Mouse (Mus musculus) ES-Bruce4 (cell line): ENCODE data around the gene Guca1b. TPM values are rescaled to one million over a fixed set of nuclear protein-coding genes. Genes with fewer than 3 reads are reported as not detected.

Experiments used
- H3K27ac ChIP-seq: 2 replicates; pipeline ENCODE4 v1.5.1; 2012; ENCODE audit warnings: low read length, inconsistent platforms; ENCODE audit not compliant: insufficient read depth
- H3K27me3 ChIP-seq: 2 replicates; pipeline ENCODE4 v1.6.1; 2012; ENCODE audit warnings: mild to moderate bottlenecking, low read length, inconsistent platforms; ENCODE audit not compliant: control insufficient read depth, poor library complexity, insufficient read depth, severe bottlenecking
- H3K36me3 ChIP-seq: 2 replicates; pipeline ENCODE4 v1.6.1; 2012; ENCODE audit warnings: inconsistent platforms, mild to moderate bottlenecking, low read length, moderate library complexity; ENCODE audit not compliant: control insufficient read depth, poor library complexity, insufficient read depth, severe bottlenecking
- H3K4me1 ChIP-seq: one replicate; pipeline ENCODE4 v1.8.1; 2011; ENCODE audit warnings: low read length; ENCODE audit not compliant: control insufficient read depth, insufficient read depth
- H3K4me3 ChIP-seq: 2 replicates; pipeline ENCODE4 v1.5.1; 2011; ENCODE audit warnings: low read depth, mild to moderate bottlenecking, low read length
- H3K9ac ChIP-seq: 2 replicates; pipeline ENCODE4 v1.6.1; 2012; ENCODE audit warnings: low read depth, mild to moderate bottlenecking, inconsistent platforms; ENCODE audit not compliant: poor library complexity, severe bottlenecking
- H3K9me3 ChIP-seq: replicated peaks from 2 replicates; pipeline ENCODE4 v1.6.1; 2012; ENCODE audit warnings: mild to moderate bottlenecking, low read length, inconsistent platforms; ENCODE audit not compliant: control insufficient read depth, poor library complexity, insufficient read depth, severe bottlenecking
- CTCF ChIP-seq: IDR thresholded peaks from one replicate; pipeline ENCODE4 v1.8.1; 2011; ENCODE audit warnings: low read depth, low read length
- EP300 ChIP-seq: IDR thresholded peaks from 2 replicates; pipeline ENCODE4 v1.6.1; 2011; ENCODE audit warnings: low read depth, low read length; ENCODE audit not compliant: insufficient read depth
- POLR2A ChIP-seq: IDR thresholded peaks from one replicate; pipeline ENCODE4 v1.8.1; 2011; ENCODE audit warnings: low read length; ENCODE audit not compliant: insufficient read depth
- polyA plus RNA-seq: library from polyadenylated mRNA; stranded (reverse); fragments of >200 nt; gene quantifications from 2 replicates; pipeline ENCODE4 v1.2.4, GENCODE M21; 2011; ENCODE audit warnings: low read depth; ENCODE audit not compliant: missing spikeins, insufficient read depth, insufficient read length

Gene Guca1b
- polyA plus RNA-seq, 1 experiment, result 1.1 TPM

DNA sequence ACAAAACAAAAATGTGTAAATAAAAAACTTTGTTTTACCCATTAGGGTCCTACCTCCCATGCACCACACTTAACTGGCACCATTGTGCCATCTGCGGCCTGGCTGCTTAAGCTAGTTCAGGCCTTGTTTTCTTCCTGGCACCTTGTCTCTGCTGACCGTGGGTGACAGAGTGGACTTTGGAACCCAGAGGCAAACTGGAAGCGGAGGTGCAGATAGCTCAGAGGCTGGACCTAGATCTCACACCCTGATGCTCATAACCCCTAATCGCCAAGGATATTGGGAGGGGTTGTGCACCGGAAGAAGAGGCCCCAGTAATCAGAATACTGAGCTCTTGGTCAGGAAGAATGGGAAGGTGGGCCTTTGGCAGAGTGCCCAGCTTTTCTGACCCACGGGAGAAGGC lies 39.0 kb downstream of the Guca1b start:
- TF ChIP-seq EP300 (no peak), POLR2A (no peak), CTCF (no peak)

DNA sequence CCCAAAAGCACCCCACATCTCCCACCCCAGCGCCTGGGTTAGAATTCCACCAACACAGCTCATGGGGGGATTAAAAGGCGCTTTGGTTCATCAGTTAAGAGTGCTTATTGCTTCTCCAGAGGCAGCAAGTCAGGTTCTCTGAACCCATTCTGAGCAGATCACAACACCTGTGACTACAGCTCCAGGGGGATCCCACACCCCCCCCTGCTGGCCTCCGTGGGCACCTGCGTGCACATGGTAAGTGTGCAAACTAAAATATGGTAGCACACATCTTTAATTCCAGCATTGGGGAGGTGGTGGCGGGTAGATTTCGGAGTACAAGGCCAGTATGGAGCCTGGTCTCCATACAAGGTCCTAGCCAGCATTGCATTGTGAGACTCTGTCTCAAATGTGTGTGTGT lies 42.1 kb downstream of the Guca1b start:
- Histone ChIP-seq H3K9me3 (no peaks in the 10 kb centered on the region), H3K36me3 (no peaks in the 10 kb centered on the region), H3K4me1 (peaks cover 3% of the 10 kb centered on the region), H3K27me3 (no peaks in the 10 kb centered on the region), H3K9ac (no peak overlapping the region), H3K27ac (no peak overlapping the region), H3K4me3 (no peak overlapping the region)
- peak; percentile 50 for TF ChIP-seq CTCF
- TF ChIP-seq EP300, result no peak
- TF ChIP-seq POLR2A, result no peak

More for the DNA sequence above, 39.0 kb downstream of the Guca1b start:
- H3K4me1 ChIP-seq, result peaks cover 4% of the 10 kb centered on the region
- no peaks in the 10 kb centered on the region for H3K36me3 ChIP-seq
- H3K27ac ChIP-seq, result no peak overlapping the region
- no peak overlapping the region for H3K9ac ChIP-seq
- no peaks in the 10 kb centered on the region for H3K27me3 ChIP-seq
- no peak overlapping the region for H3K4me3 ChIP-seq
- no peaks in the 10 kb centered on the region for H3K9me3 ChIP-seq

DNA sequence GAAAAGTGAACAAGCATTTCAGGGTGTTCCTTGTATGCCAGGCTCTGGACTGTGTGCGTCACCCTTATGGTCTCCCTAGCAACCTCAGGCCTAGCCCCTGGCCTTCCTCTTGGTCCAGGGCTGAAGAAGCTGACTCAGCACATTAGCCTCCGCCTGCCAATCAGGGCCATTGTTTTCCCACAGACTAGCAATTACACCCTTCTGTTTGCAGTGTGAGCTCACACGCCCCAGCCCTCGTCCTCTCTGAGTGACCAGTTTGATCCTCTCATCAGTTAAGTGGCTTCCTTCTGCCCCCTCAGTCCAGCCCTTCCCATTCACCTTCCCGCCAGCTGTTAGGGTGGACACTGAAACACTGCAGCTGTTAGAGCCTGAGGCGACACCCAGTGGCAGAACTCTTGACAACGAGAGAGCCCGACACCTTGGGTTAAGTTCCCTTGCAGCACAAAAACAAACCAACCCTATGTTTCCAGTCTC lies 43.7 kb downstream of the Guca1b start:
- TF ChIP-seq EP300 (0 out of 2 replicates have a peak, but pooled peaks have one; percentile 9), POLR2A (no peak), CTCF (peak; percentile 60)
- H3K27ac ChIP-seq, result no peak overlapping the region
- H3K4me1 ChIP-seq, result peaks cover 3% of the 10 kb centered on the region
- no peak overlapping the region for H3K9ac ChIP-seq
- no peaks in the 10 kb centered on the region for H3K36me3 ChIP-seq
- H3K27me3 ChIP-seq, result no peaks in the 10 kb centered on the region
- no peaks in the 10 kb centered on the region for H3K9me3 ChIP-seq
- no peak overlapping the region for H3K4me3 ChIP-seq

DNA sequence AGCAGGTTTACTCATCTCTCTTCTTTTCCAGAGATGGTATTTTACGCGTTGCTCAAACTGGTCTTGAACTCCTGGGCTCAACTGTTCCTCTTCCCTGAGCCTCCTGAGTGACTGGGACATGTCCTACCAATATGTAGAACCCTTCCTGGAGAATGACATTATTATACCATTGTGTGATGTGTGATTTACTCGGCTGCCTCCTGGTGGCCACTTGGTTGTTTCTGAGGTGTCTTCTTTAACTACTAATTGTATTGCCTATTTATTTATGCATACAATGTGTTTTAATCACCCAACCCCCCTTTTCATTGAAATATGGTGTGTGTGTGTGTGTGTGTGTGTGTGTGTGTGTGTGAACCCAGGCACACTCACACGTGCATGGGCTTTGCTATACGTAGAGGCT lies 45.6 kb downstream of the Guca1b start:
- no peak overlapping the region for H3K4me3 ChIP-seq
- peaks cover 3% of the 10 kb centered on the region for H3K4me1 ChIP-seq
- H3K27ac ChIP-seq, result no peak overlapping the region
- TF ChIP-seq EP300 (no peak), POLR2A (no peak), CTCF (no peak)
- no peaks in the 10 kb centered on the region for H3K27me3 ChIP-seq
- H3K9me3 ChIP-seq, result no peaks in the 10 kb centered on the region
- no peaks in the 10 kb centered on the region for H3K36me3 ChIP-seq
- no peak overlapping the region for H3K9ac ChIP-seq

DNA sequence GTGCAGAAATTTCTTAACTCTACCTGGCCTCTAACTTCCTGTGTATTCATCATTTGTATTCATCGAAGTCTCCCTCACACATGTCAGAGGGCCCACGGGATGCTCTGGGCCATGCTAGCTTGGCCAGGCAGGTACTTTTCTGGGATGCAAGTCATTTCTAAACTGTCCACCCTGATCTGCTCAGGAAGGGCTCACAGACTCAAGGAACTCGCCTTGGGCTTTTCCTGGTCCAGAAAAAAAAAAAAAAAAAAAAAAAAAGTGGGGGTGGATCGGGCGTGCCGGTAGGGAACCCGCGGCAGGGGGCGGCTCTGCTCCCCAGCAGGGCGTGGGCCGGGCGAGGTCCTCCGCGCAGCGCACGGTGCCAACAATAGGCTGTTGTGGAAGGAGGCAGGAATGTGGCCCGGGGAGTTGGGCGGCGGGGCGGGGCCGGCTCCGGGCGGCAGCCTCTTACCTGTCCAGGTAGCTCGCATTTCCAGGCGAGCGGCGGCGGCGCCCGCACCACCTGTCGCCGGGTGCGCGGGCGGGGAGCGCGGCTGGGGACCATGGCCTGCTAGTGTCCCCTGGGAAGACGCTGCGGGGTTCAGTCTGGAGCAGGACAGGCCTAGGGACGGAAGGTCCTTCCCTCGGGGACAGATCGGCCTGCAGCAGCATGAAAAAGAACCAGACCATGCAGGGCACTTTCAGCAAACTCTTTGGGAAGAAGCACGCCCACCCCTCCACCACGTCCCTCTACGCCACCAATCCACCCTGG lies 51.1 kb downstream of the Guca1b start, which contains the start of gene AI661453:
AI661453 (plus strand) TSS at position 460 of the 751 bp plus-strand sequence.
- Histone ChIP-seq H3K4me3 (peak within 1 kb of the TSS; percentile 75), H3K4me1 (peaks cover 10% of the 10 kb centered on the region), H3K9ac (peak within 1 kb of the TSS; percentile 55), H3K27me3 (no peaks in the 10 kb centered on the region), H3K36me3 (no peaks in the 10 kb centered on the region), H3K27ac (no peak within 1 kb of the TSS), H3K9me3 (no peaks in the 10 kb centered on the region)
- TF ChIP-seq POLR2A (no peak), CTCF (no peak), EP300 (peak; percentile 67)

DNA sequence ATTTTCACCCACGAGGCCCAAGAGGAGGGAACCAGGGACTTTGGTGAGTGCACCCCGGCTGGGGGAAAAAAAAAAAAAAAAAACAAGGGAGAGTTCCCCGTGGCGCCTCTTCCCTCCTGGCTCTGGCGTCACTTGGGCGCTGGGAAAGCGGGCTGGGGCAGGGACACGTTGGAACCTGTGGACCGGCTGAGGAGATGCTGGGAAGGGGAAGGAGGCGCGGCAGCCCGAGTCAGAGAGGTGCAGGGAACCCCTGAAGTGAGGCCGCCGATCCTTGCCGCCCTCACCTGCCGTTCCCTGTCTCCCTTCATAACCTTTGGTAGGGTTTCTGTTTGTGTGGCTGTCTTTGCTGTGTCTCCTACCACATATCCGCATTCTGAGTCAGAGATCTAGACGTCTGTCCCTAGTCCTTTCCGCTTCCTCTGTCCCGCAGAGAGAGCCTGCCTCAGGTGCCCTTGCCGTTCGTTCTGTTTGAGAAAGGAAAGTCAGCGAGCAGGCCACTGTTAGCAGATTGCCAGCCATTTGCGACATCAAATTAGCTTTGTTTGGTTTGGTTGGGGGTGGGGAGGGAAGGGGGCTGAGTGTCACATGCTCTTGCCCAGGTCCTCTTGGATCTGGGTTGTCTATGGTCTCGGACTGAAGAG lies 51.8 kb downstream of the Guca1b start, which contains the start of gene 1700001C19Rik:
1700001C19Rik (minus strand) TSS at position 470 of the 641 bp plus-strand sequence.
- Histone ChIP-seq H3K27me3 (no peaks in the 10 kb centered on the region), H3K36me3 (no peaks in the 10 kb centered on the region), H3K9me3 (no peaks in the 10 kb centered on the region), H3K9ac (peak within 1 kb of the TSS; percentile 55), H3K27ac (no peak within 1 kb of the TSS), H3K4me3 (peak within 1 kb of the TSS; percentile 75), H3K4me1 (peaks cover 10% of the 10 kb centered on the region)
- TF ChIP-seq EP300 (no peak), CTCF (no peak), POLR2A (no peak)
